Mouse (Mus musculus): ENCODE results near the gene Htr7. TPM values are rescaled to one million over a fixed set of nuclear protein-coding genes. Genes with fewer than 3 reads are reported as not detected.

Htr7 gene
- total RNA-seq, 1 experiment, result 0.09 TPM

DNA sequence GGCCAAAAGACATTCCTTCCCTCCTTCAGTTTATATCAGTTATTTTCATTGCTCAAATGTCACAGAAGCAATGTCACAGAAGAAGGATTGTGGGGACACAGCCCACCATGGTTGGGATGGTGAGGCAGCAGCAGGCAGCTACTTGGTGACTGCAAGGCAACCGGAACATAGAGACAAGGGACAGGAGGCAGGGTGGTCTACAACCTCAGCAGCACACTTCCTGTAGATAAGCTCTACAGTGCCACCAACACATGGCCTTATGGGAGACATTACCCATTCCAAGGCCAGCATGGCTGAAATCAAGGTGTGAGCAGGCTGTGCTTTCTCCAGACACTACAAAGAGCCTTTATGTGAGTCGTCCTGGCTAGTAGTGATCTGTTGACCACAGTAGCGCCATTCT lies 39.9 kb upstream of the Htr7 start:
- Histone ChIP-seq H3K36me3 (ENCODE audit: control insufficient read depth, insufficient read depth, low read length, poor library complexity, severe bottlenecking) (peaks cover 23% of the 10 kb centered on the region), H3K9me3 (ENCODE audit: control insufficient read depth, insufficient read depth, low read depth, low read length) (no peaks in the 10 kb centered on the region), H3K9ac (ENCODE audit: insufficient read depth, low read depth, low read length, poor library complexity, severe bottlenecking) (no peak overlapping the region), H3K4me1 (ENCODE audit: control insufficient read depth in 2 of 2, insufficient read depth in 2 of 2, low read length in 2 of 2, poor library complexity in 1 of 2) (no peaks in the 10 kb centered on the region), H3K4me3 (ENCODE audit: insufficient read depth in 1 of 2, low read depth in 1 of 2, low read length in 2 of 2, poor library complexity in 1 of 2, severe bottlenecking in 1 of 2) (no peak overlapping the region), H3K27ac (ENCODE audit: insufficient read depth, low read depth, low read length, poor library complexity, severe bottlenecking) (no peak overlapping the region)
- in situ Hi-C loops (cut with MboI; ENCODE audit: low sequenced_read_pairs in 2 of 2, unreplicated experiment in 2 of 2), result loop anchor here in 1 of 2 experiments (25.0 kb wide), 1 partner anchor 1110 kb away; no protein-coding TSS in a partner anchor
- TF ChIP-seq MAFK (IDR thresholded peaks at IDR 0.05; ENCODE audit: insufficient read depth, low read depth, low read length), result no peak
- no peak for TF ChIP-seq HCFC1 (IDR thresholded peaks at IDR 0.05; ENCODE audit: borderline replicate concordance, insufficient read depth, low read length)
- no peak for TF ChIP-seq ZNF384 (IDR thresholded peaks at IDR 0.05; ENCODE audit: low read depth, low read length)
- no peak for TF ChIP-seq CHD2 (IDR thresholded peaks at IDR 0.05; ENCODE audit: low read depth, low read length)
- TF ChIP-seq ZC3H11A (IDR thresholded peaks at IDR 0.05; ENCODE audit: borderline replicate concordance, low read depth, low read length), result no peak
- DNase-seq (ENCODE audit: low read depth, low spot score), result no peak

- Histone ChIP-seq H3K9me3 (ENCODE audit: control insufficient read depth, insufficient read depth, low read depth, low read length) (no peaks in the 10 kb centered on the region), H3K36me3 (ENCODE audit: control insufficient read depth, insufficient read depth, low read length, poor library complexity, severe bottlenecking) (peaks cover 25% of the 10 kb centered on the region), H3K4me3 (ENCODE audit: insufficient read depth in 1 of 2, low read depth in 1 of 2, low read length in 2 of 2, poor library complexity in 1 of 2, severe bottlenecking in 1 of 2) (no peak overlapping the region), H3K27ac (ENCODE audit: insufficient read depth, low read depth, low read length, poor library complexity, severe bottlenecking) (no peak overlapping the region), H3K4me1 (ENCODE audit: control insufficient read depth in 2 of 2, insufficient read depth in 2 of 2, low read length in 2 of 2, poor library complexity in 1 of 2) (no peaks in the 10 kb centered on the region), H3K9ac (ENCODE audit: insufficient read depth, low read depth, low read length, poor library complexity, severe bottlenecking) (no peak overlapping the region)
- TF ChIP-seq CHD2 (IDR thresholded peaks at IDR 0.05; ENCODE audit: low read depth, low read length) (no peak), HCFC1 (IDR thresholded peaks at IDR 0.05; ENCODE audit: borderline replicate concordance, insufficient read depth, low read length) (no peak), ZC3H11A (IDR thresholded peaks at IDR 0.05; ENCODE audit: borderline replicate concordance, low read depth, low read length) (peak; percentile 36; the same call in 1 of the 2 replicates)
- in situ Hi-C loops (cut with MboI; ENCODE audit: low sequenced_read_pairs in 2 of 2, unreplicated experiment in 2 of 2), result loop anchor here in 1 of 2 experiments (25.0 kb wide), 1 partner anchor 1103 kb away; no protein-coding TSS in a partner anchor
- DNase-seq (ENCODE audit: low read depth, low spot score), result no peak
Observed at GRCm38 (mm10) chr19:36090781-36091180, 33.5 kb upstream of the Htr7 start.

- no peak within 1 kb of the TSS for H3K27ac ChIP-seq (ENCODE audit: insufficient read depth, low read depth, low read length, poor library complexity, severe bottlenecking)
- peak; percentile 97 for TF ChIP-seq HCFC1 (IDR thresholded peaks at IDR 0.05; ENCODE audit: borderline replicate concordance, insufficient read depth, low read length)
- no peak for TF ChIP-seq CHD2 (IDR thresholded peaks at IDR 0.05; ENCODE audit: low read depth, low read length)
- TF ChIP-seq ZC3H11A (IDR thresholded peaks at IDR 0.05; ENCODE audit: borderline replicate concordance, low read depth, low read length), result no peak
- no peak for TF ChIP-seq ZNF384 (IDR thresholded peaks at IDR 0.05; ENCODE audit: low read depth, low read length)
- TF ChIP-seq MAFK (IDR thresholded peaks at IDR 0.05; ENCODE audit: insufficient read depth, low read depth, low read length), result no peak
- peak within 1 kb of the TSS; percentile 95 for H3K9ac ChIP-seq (ENCODE audit: insufficient read depth, low read depth, low read length, poor library complexity, severe bottlenecking)
- in situ Hi-C loops (cut with MboI; ENCODE audit: low sequenced_read_pairs in 2 of 2, unreplicated experiment in 2 of 2), result loop anchor here in 1 of 2 experiments (25.0 kb wide), 1 partner anchor 1096 kb away; no protein-coding TSS in a partner anchor
- H3K4me3 ChIP-seq (ENCODE audit: insufficient read depth in 1 of 2, low read depth in 1 of 2, low read length in 2 of 2, poor library complexity in 1 of 2, severe bottlenecking in 1 of 2), result peak within 1 kb of the TSS; percentile 92 to 95
- H3K4me1 ChIP-seq (ENCODE audit: control insufficient read depth in 2 of 2, insufficient read depth in 2 of 2, low read length in 2 of 2, poor library complexity in 1 of 2), result no peaks in the 10 kb centered on the region
- no peaks in the 10 kb centered on the region for H3K9me3 ChIP-seq (ENCODE audit: control insufficient read depth, insufficient read depth, low read depth, low read length)
- H3K36me3 ChIP-seq (ENCODE audit: control insufficient read depth, insufficient read depth, low read length, poor library complexity, severe bottlenecking), result peaks cover 5% of the 10 kb centered on the region
- peak; percentile 70 for DNase-seq (ENCODE audit: low read depth, low spot score)
Observed at GRCm38 (mm10) chr19:36083262-36084225, 26.2 kb upstream of the Htr7 start, which contains the start of gene Rpp30. TSS of gene Rpp30 (plus strand) at chr19:36083716.

- Histone ChIP-seq H3K4me1 (ENCODE audit: control insufficient read depth in 2 of 2, insufficient read depth in 2 of 2, low read length in 2 of 2, poor library complexity in 1 of 2) (no peaks in the 10 kb centered on the region), H3K36me3 (ENCODE audit: control insufficient read depth, insufficient read depth, low read length, poor library complexity, severe bottlenecking) (peaks cover 2% of the 10 kb centered on the region; the same call in 1 of the 2 replicates), H3K9ac (ENCODE audit: insufficient read depth, low read depth, low read length, poor library complexity, severe bottlenecking) (no peak overlapping the region; the same call in 1 of the 2 replicates), H3K4me3 (ENCODE audit: insufficient read depth in 1 of 2, low read depth in 1 of 2, low read length in 2 of 2, poor library complexity in 1 of 2, severe bottlenecking in 1 of 2) (peak overlapping the region in 1 of 2 experiments; percentile 95; a peak in 1 of 4 replicates), H3K9me3 (ENCODE audit: control insufficient read depth, insufficient read depth, low read depth, low read length) (no peaks in the 10 kb centered on the region), H3K27ac (ENCODE audit: insufficient read depth, low read depth, low read length, poor library complexity, severe bottlenecking) (no peak overlapping the region)
- in situ Hi-C loops (cut with MboI; ENCODE audit: low sequenced_read_pairs in 2 of 2, unreplicated experiment in 2 of 2), result loop anchor here in 1 of 2 experiments (25.0 kb wide), 1 partner anchor 1095 kb away; no protein-coding TSS in a partner anchor
- DNase-seq (ENCODE audit: low read depth, low spot score), result peak; percentile 48
- TF ChIP-seq ZC3H11A (IDR thresholded peaks at IDR 0.05; ENCODE audit: borderline replicate concordance, low read depth, low read length) (peak; percentile 62; the same call in 1 of the 2 replicates), HCFC1 (IDR thresholded peaks at IDR 0.05; ENCODE audit: borderline replicate concordance, insufficient read depth, low read length) (no peak)
Observed at GRCm38 (mm10) chr19:36082606-36083261, 25.4 kb upstream of the Htr7 start.

Measured in ES-E14 (cell line).